Mouse (Mus musculus): ENCODE data around the gene Abhd17c. TPM values are rescaled to one million over a fixed set of nuclear protein-coding genes. Genes with fewer than 3 reads are reported as not detected.

Abhd17c gene
- total and polyA plus RNA-seq, 2 experiments from 2014 or later: 67.4 to 89.7 TPM

DNA sequence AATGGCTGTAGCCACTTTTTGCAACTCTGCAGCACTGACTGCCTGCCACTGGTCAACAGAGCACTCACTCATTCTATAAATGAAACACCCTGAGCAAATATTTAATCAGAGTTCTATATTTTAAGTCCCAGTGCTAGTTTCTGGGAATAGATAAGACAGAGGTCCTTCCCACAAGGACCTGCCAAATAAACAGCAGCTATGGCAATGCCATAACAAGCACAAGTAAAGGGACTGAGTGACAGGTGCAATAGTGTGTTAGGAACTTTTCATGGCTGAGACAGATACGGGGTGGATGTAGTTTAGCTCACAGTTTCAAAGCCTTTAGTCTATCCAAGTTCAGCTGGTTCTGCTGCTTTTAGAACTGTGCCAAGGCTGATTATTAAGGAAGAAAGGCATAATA, 3.9 kb downstream of the Abhd17c start:
- H3K4me1 ChIP-seq (ENCODE audit: insufficient read depth, low read length): peaks cover 20% of the 10 kb centered on the region
- no peak overlapping the region for H3K4me2 ChIP-seq (ENCODE audit: low read depth, low read length)
- no peak for ATAC-seq
- H3K4me3 ChIP-seq (ENCODE audit: low read length): no peak overlapping the region
- H3K27me3 ChIP-seq (ENCODE audit: insufficient read depth, low read length): no peaks in the 10 kb centered on the region
- no peaks in the 10 kb centered on the region for H3K36me3 ChIP-seq (ENCODE audit: insufficient read depth, low read length)
- no peak for DNase-seq (ENCODE audit: low spot score)
- no peak overlapping the region for H3K27ac ChIP-seq
- H3K9me3 ChIP-seq (ENCODE audit: low read length): no peaks in the 10 kb centered on the region
- no peak overlapping the region for H3K9ac ChIP-seq (replicated peaks; ENCODE audit: low read length)
- WGBS: 79% methylated on average over 1 of the region's 1 CpGs
- no peak for TF ChIP-seq CTCF (IDR thresholded peaks at IDR 0.05; ENCODE audit: low read depth)

DNA sequence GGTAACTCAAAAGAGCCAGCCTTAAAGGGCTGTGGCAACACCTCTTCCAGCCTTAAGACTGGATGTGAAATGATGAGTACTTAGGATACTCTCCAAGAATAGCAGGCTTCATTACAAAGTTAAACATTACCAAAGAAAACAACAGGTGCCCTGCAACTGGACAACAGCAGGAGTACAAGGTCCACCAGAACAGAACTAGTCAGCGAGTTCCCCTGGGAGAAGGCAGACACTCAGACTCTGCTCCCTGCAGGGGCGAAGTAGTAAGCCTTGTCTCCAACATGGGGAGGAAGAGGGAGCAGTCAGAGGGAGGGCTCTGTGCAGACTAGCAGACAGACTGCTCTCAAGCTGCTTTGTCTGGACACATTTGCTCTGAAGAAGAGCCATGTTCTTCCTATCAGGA, 6.1 kb downstream of the Abhd17c start:
- DNase-seq (ENCODE audit: low spot score): no peak
- Histone ChIP-seq H3K27me3 (ENCODE audit: insufficient read depth, low read length) (no peaks in the 10 kb centered on the region), H3K27ac (no peak overlapping the region), H3K4me3 (ENCODE audit: low read length) (no peak overlapping the region), H3K4me1 (ENCODE audit: insufficient read depth, low read length) (peaks cover 18% of the 10 kb centered on the region), H3K36me3 (ENCODE audit: insufficient read depth, low read length) (no peaks in the 10 kb centered on the region), H3K9ac (replicated peaks; ENCODE audit: low read length) (no peak overlapping the region), H3K9me3 (ENCODE audit: low read length) (no peaks in the 10 kb centered on the region), H3K4me2 (ENCODE audit: low read depth, low read length) (no peak overlapping the region)
- no peak for TF ChIP-seq CTCF (IDR thresholded peaks at IDR 0.05; ENCODE audit: low read depth)
- 66% methylated on average over 2 of the region's 2 CpGs for WGBS
- no peak for ATAC-seq

DNA sequence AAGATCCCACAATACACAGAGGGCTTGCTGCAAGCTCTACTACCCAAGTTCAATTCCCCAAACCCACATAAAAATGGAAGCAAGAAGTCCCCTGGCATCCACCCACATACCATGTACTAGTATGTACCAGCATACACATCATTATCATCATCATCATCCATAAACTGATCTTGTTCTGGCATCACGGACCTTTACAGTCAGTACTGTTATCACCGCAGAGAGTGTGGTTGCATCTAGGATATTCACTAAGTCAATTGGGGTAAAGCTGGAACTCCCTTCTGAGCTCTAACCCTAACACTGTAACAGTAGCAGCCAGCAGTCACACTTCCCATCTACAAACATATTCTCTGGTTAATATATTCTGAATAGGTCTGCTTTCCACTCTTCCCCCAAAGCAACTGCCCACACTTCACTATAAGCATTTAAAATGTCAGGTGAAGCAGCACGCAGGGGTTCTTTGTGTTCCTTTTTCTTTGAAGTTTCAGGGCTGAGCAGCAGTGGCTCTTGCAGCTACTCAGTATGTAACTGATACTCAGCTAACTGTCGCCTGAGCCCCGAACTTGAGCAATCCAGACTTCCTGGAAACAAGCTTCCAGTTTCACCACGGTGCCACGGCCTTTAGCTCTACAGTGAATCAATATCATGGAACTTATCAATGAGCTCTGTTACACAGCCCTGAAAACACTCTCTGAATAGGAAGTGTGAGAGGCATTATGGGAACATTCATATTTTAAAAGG, 8.8 kb downstream of the Abhd17c start:
- ATAC-seq (no peak), DNase-seq (ENCODE audit: low spot score) (no peak)
- H3K9me3 ChIP-seq (ENCODE audit: low read length): no peaks in the 10 kb centered on the region
- H3K4me1 ChIP-seq (ENCODE audit: insufficient read depth, low read length): 0 out of 2 replicates have a peak, but pooled peaks cover 8% of the 10 kb centered on the region
- H3K27me3 ChIP-seq (ENCODE audit: insufficient read depth, low read length): no peaks in the 10 kb centered on the region
- H3K4me2 ChIP-seq (ENCODE audit: low read depth, low read length): no peak overlapping the region
- no peak overlapping the region for H3K27ac ChIP-seq
- H3K36me3 ChIP-seq (ENCODE audit: insufficient read depth, low read length): no peaks in the 10 kb centered on the region
- H3K9ac ChIP-seq (replicated peaks; ENCODE audit: low read length): no peak overlapping the region
- 69% methylated on average over 7 of the region's 7 CpGs for WGBS
- TF ChIP-seq CTCF (IDR thresholded peaks at IDR 0.05; ENCODE audit: low read depth): no peak
- H3K4me3 ChIP-seq (ENCODE audit: low read length): no peak overlapping the region

- no peak for TF ChIP-seq CTCF (IDR thresholded peaks at IDR 0.05; ENCODE audit: low read depth)
Measured at GRCm38 (mm10) chr7:84142196-84142595, 9.5 kb downstream of the Abhd17c start.

GRCm38 (mm10) chr7:84139566-84139965, 12.1 kb downstream of the Abhd17c start:
- H3K9me3 ChIP-seq (ENCODE audit: low read length): no peaks in the 10 kb centered on the region
- H3K4me1 ChIP-seq (ENCODE audit: insufficient read depth, low read length): 0 out of 2 replicates have a peak, but pooled peaks cover 8% of the 10 kb centered on the region
- H3K4me2 ChIP-seq (ENCODE audit: low read depth, low read length): no peak overlapping the region
- TF ChIP-seq CTCF (IDR thresholded peaks at IDR 0.05; ENCODE audit: low read depth): no peak
- ATAC-seq: no peak
- H3K4me3 ChIP-seq (ENCODE audit: low read length): no peak overlapping the region
- H3K36me3 ChIP-seq (ENCODE audit: insufficient read depth, low read length): no peaks in the 10 kb centered on the region
- H3K27me3 ChIP-seq (ENCODE audit: insufficient read depth, low read length): no peaks in the 10 kb centered on the region
- no peak overlapping the region for H3K27ac ChIP-seq
- no peak overlapping the region for H3K9ac ChIP-seq (replicated peaks; ENCODE audit: low read length)
- WGBS: 50% methylated on average over 4 of the region's 4 CpGs
- no peak for DNase-seq (ENCODE audit: low spot score)

More at GRCm38 (mm10) chr7:84142196-84142595, 9.5 kb downstream of the Abhd17c start:
- H3K4me2 ChIP-seq (ENCODE audit: low read depth, low read length): no peak overlapping the region
- 92% methylated on average over 4 of the region's 4 CpGs for WGBS
- no peaks in the 10 kb centered on the region for H3K27me3 ChIP-seq (ENCODE audit: insufficient read depth, low read length)
- H3K4me3 ChIP-seq (ENCODE audit: low read length): no peak overlapping the region
- H3K36me3 ChIP-seq (ENCODE audit: insufficient read depth, low read length): no peaks in the 10 kb centered on the region
- no peak overlapping the region for H3K27ac ChIP-seq
- no peak for DNase-seq (ENCODE audit: low spot score)
- no peak for ATAC-seq
- H3K4me1 ChIP-seq (ENCODE audit: insufficient read depth, low read length): 0 out of 2 replicates have a peak, but pooled peaks cover 8% of the 10 kb centered on the region
- H3K9me3 ChIP-seq (ENCODE audit: low read length): no peaks in the 10 kb centered on the region
- H3K9ac ChIP-seq (replicated peaks; ENCODE audit: low read length): no peak overlapping the region

DNA sequence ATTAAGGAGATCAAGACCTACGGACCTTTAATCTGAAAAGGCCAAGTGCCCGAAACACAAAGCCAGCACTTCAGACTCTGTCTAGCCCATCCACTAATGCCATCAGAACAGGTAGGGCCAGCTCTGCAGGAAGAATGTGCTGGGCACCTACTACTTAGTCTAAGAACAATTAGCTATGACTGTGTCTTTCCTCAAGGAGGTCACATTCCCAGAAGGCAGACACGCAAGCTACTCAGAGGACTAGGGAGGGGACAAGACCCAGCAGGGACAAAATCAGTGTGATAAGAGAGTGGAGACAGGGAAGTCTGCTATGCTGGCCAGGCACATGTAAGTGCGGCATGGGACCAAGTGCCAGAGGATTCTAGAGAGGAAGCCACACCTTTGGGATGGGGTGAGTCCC, 13.0 kb downstream of the Abhd17c start:
- no peaks in the 10 kb centered on the region for H3K9me3 ChIP-seq (ENCODE audit: low read length)
- no peak for TF ChIP-seq CTCF (IDR thresholded peaks at IDR 0.05; ENCODE audit: low read depth)
- no peak overlapping the region for H3K4me2 ChIP-seq (ENCODE audit: low read depth, low read length)
- no peaks in the 10 kb centered on the region for H3K27me3 ChIP-seq (ENCODE audit: insufficient read depth, low read length)
- H3K4me3 ChIP-seq (ENCODE audit: low read length): no peak overlapping the region
- H3K9ac ChIP-seq (replicated peaks; ENCODE audit: low read length): no peak overlapping the region
- H3K36me3 ChIP-seq (ENCODE audit: insufficient read depth, low read length): no peaks in the 10 kb centered on the region
- DNase-seq (ENCODE audit: low spot score) (no peak), ATAC-seq (no peak)
- H3K4me1 ChIP-seq (ENCODE audit: insufficient read depth, low read length): 0 out of 2 replicates have a peak, but pooled peaks cover 8% of the 10 kb centered on the region
- no peak overlapping the region for H3K27ac ChIP-seq
- 77% methylated on average over 4 of the region's 4 CpGs for WGBS

DNA sequence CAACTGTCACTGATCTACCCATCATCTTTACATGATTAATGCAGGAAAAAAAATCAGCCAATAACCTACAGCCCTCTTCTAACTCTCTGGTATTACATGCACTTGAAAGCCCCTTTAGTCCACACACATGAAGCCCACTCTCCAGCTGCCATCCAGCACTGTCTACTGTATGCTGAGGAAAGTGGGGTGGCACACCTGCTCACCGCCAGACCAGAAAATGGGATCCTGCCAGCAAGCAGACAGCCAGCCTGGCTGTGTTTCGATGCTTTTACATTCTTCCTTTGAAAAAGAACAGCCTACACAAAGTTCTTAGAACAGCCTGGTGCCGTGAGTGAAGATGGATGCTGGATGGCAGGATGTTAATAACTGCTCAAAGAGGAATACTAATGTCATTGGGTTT, 13.9 kb downstream of the Abhd17c start:
- Histone ChIP-seq H3K4me3 (ENCODE audit: low read length) (no peak overlapping the region), H3K27ac (no peak overlapping the region), H3K36me3 (ENCODE audit: insufficient read depth, low read length) (no peaks in the 10 kb centered on the region), H3K9me3 (ENCODE audit: low read length) (no peaks in the 10 kb centered on the region), H3K27me3 (ENCODE audit: insufficient read depth, low read length) (no peaks in the 10 kb centered on the region), H3K4me2 (ENCODE audit: low read depth, low read length) (no peak overlapping the region), H3K4me1 (ENCODE audit: insufficient read depth, low read length) (0 out of 2 replicates have a peak, but pooled peaks cover 3% of the 10 kb centered on the region), H3K9ac (replicated peaks; ENCODE audit: low read length) (no peak overlapping the region)
- no peak for TF ChIP-seq CTCF (IDR thresholded peaks at IDR 0.05; ENCODE audit: low read depth)
- no peak for DNase-seq (ENCODE audit: low spot score)
- WGBS: 43% methylated on average over 3 of the region's 3 CpGs
- ATAC-seq: no peak
